ENCODE assay signal across 22 mouse cellular contexts in genomic region chr13:45277842-45278416, GRCm38 (mm10).
DNase-seq lines count a peak whose midpoint lies in the region; ATAC-seq and TF ChIP-seq lines count a peak whose summit lies in the region.
"Had no signal": no experiment of that assay in that cellular context is flagged by ENCODE, and none has a peak within 500 bp of the region (broad histone marks: within the 10 kb centered on the region; RNA-seq: fewer than 3 reads in every experiment).

No protein-coding gene starts in this region.

- no peak for TF ChIP-seq EP300 in heart, adult 2 months (IDR thresholded peaks at IDR 0.05; ENCODE audit: insufficient read depth, low read depth, low read length)

- no peak for TF ChIP-seq CTCF in heart, adult 2 months (IDR thresholded peaks at IDR 0.05)
- TF ChIP-seq CTCF in lung, embryonic 14.5 days (IDR thresholded peaks at IDR 0.05; ENCODE audit: low read depth), result no peak

- H3K4me1 ChIP-seq in heart, adult 2 months (ENCODE audit: control insufficient read depth, insufficient read depth, low read length), result peaks cover 8% of the 10 kb centered on the region
- H3K4me1 ChIP-seq in lung, embryonic 14.5 days (ENCODE audit: insufficient read depth), result 0 out of 2 replicates have a peak, but pooled peaks cover 3% of the 10 kb centered on the region
- H3K4me1 ChIP-seq in embryonic facial prominence, embryonic 14.5 days (ENCODE audit: control insufficient read depth, insufficient read depth, low read length), result no peaks in the 10 kb centered on the region; the same call in 1 of the 2 replicates
- H3K4me1 ChIP-seq in hindbrain, embryonic 16.5 days (ENCODE audit: control insufficient read depth, insufficient read depth, low read depth, low read length), result no peaks in the 10 kb centered on the region
- H3K4me1 ChIP-seq in midbrain, embryonic 13.5 days (replicated peaks), result no peaks in the 10 kb centered on the region
- H3K4me1 ChIP-seq: forebrain, embryonic 12.5 days; hindbrain, embryonic 15.5 days; intestine, embryonic 15.5 days; liver, embryonic 15.5 days had no signal

- no peak; the same call in 1 of the 2 replicates for ATAC-seq in lung, embryonic 14.5 days (ENCODE audit: insufficient read depth)
- no peak for ATAC-seq in embryonic facial prominence, embryonic 14.5 days (ENCODE audit: low read depth)
- no peak for ATAC-seq in hindbrain, embryonic 16.5 days
- no peak for ATAC-seq in midbrain, embryonic 13.5 days
- ATAC-seq: intestine, embryonic 15.5 days; Patski had no signal

- H3K9ac ChIP-seq in heart, adult 2 months (ENCODE audit: low read depth, low read length), result no peak overlapping the region
- no peak overlapping the region for H3K9ac ChIP-seq in lung, embryonic 14.5 days
- H3K9ac ChIP-seq in embryonic facial prominence, embryonic 14.5 days (ENCODE audit: low read depth, low read length), result no peak overlapping the region
- H3K9ac ChIP-seq in hindbrain, embryonic 16.5 days (ENCODE audit: low read depth, low read length), result no peak overlapping the region
- H3K9ac ChIP-seq in midbrain, embryonic 13.5 days (replicated peaks), result no peak overlapping the region
- H3K9ac ChIP-seq: forebrain, embryonic 12.5 days; hindbrain, embryonic 15.5 days; intestine, embryonic 15.5 days; liver, embryonic 15.5 days had no signal

- DNase-seq in heart, adult 2 months, result peak in 1 of 2 experiments; percentile 36
- DNase-seq in heart, adult 8-10 months (ENCODE audit: low spot score), result no peak
- DNase-seq in lung, embryonic 14.5 days, result peak; percentile 13
- no peak for DNase-seq in lung, postnatal 4 days
- DNase-seq in embryonic facial prominence, embryonic 14.5 days (ENCODE audit: low spot score), result peak; percentile 62
- peak; percentile 12 for DNase-seq in heart, postnatal 4 days
- DNase-seq: adrenal gland, postnatal 36 days; cerebellum, adult 11 months; cerebellum, postnatal 10 days; gastrocnemius, postnatal 25 days; left cerebral cortex, postnatal 4 days; liver; thymus, postnatal 25 days had no signal

- H3K9me3 ChIP-seq in lung, embryonic 14.5 days (ENCODE audit: low read depth, low read length), result no peaks in the 10 kb centered on the region
- H3K9me3 ChIP-seq in embryonic facial prominence, embryonic 14.5 days (ENCODE audit: control insufficient read depth, low read length), result 0 out of 2 replicates have a peak, but pooled peaks cover 6% of the 10 kb centered on the region
- no peaks in the 10 kb centered on the region for H3K9me3 ChIP-seq in hindbrain, embryonic 16.5 days (ENCODE audit: control insufficient read depth, low read length)
- H3K9me3 ChIP-seq in midbrain, embryonic 13.5 days, result no peaks in the 10 kb centered on the region
- H3K9me3 ChIP-seq: forebrain, embryonic 12.5 days; hindbrain, embryonic 15.5 days; intestine, embryonic 15.5 days; liver, embryonic 15.5 days had no signal

- TF ChIP-seq POLR2A in heart, adult 2 months (IDR thresholded peaks at IDR 0.05; ENCODE audit: insufficient read depth, low read depth, low read length), result no peak

- H3K4me2 ChIP-seq in lung, embryonic 14.5 days, result no peak overlapping the region
- no peak overlapping the region for H3K4me2 ChIP-seq in embryonic facial prominence, embryonic 14.5 days (ENCODE audit: low read depth, low read length)
- H3K4me2 ChIP-seq in hindbrain, embryonic 16.5 days (ENCODE audit: low read length), result no peak overlapping the region
- no peak overlapping the region for H3K4me2 ChIP-seq in midbrain, embryonic 13.5 days (replicated peaks)
- H3K4me2 ChIP-seq: forebrain, embryonic 12.5 days; hindbrain, embryonic 15.5 days; intestine, embryonic 15.5 days; liver, embryonic 15.5 days had no signal

- WGBS in heart, adult 2 months, result 52% methylated on average over 7 of the region's 7 CpGs
- 46% methylated on average over 7 of the region's 7 CpGs for WGBS in lung, embryonic 14.5 days
- 58% methylated on average over 7 of the region's 7 CpGs for WGBS in embryonic facial prominence, embryonic 14.5 days
- WGBS in hindbrain, embryonic 16.5 days, result 73% methylated on average over 7 of the region's 7 CpGs
- 86% methylated on average over 7 of the region's 7 CpGs for WGBS in midbrain, embryonic 13.5 days

- H3K4me3 ChIP-seq in heart, adult 2 months, result no peak overlapping the region
- no peak overlapping the region for H3K4me3 ChIP-seq in lung, embryonic 14.5 days (ENCODE audit: low read depth, low read length)
- H3K4me3 ChIP-seq in embryonic facial prominence, embryonic 14.5 days (ENCODE audit: low read depth, low read length), result no peak overlapping the region
- H3K4me3 ChIP-seq in hindbrain, embryonic 16.5 days (ENCODE audit: low read length), result no peak overlapping the region
- no peak overlapping the region for H3K4me3 ChIP-seq in midbrain, embryonic 13.5 days (replicated peaks)
- H3K4me3 ChIP-seq: forebrain, embryonic 12.5 days; hindbrain, embryonic 15.5 days; intestine, embryonic 15.5 days; left cerebral cortex, adult 2 months; liver, embryonic 15.5 days had no signal

- no peaks in the 10 kb centered on the region for H3K36me3 ChIP-seq in heart, adult 2 months (ENCODE audit: control insufficient read depth, insufficient read depth, low read length)
- no peaks in the 10 kb centered on the region for H3K36me3 ChIP-seq in lung, embryonic 14.5 days (ENCODE audit: insufficient read depth)
- no peaks in the 10 kb centered on the region for H3K36me3 ChIP-seq in embryonic facial prominence, embryonic 14.5 days (ENCODE audit: control insufficient read depth, insufficient read depth, low read length)
- no peaks in the 10 kb centered on the region for H3K36me3 ChIP-seq in hindbrain, embryonic 16.5 days (ENCODE audit: control insufficient read depth, insufficient read depth, low read length)
- no peaks in the 10 kb centered on the region for H3K36me3 ChIP-seq in midbrain, embryonic 13.5 days
- H3K36me3 ChIP-seq: forebrain, embryonic 12.5 days; hindbrain, embryonic 15.5 days; intestine, embryonic 15.5 days; liver, embryonic 15.5 days had no signal

- H3K79me2 ChIP-seq in heart, adult 2 months (replicated peaks; ENCODE audit: control insufficient read depth, insufficient read depth, low read length), result no peaks in the 10 kb centered on the region

- no peaks in the 10 kb centered on the region for H3K27me3 ChIP-seq in heart, adult 2 months (ENCODE audit: control insufficient read depth, insufficient read depth, low read length)
- no peaks in the 10 kb centered on the region for H3K27me3 ChIP-seq in lung, embryonic 14.5 days (ENCODE audit: insufficient read depth, low read length)
- H3K27me3 ChIP-seq in embryonic facial prominence, embryonic 14.5 days (replicated peaks; ENCODE audit: control insufficient read depth, insufficient read depth, low read length), result no peaks in the 10 kb centered on the region
- no peaks in the 10 kb centered on the region for H3K27me3 ChIP-seq in hindbrain, embryonic 16.5 days (replicated peaks; ENCODE audit: control insufficient read depth, insufficient read depth, low read length)
- no peaks in the 10 kb centered on the region for H3K27me3 ChIP-seq in midbrain, embryonic 13.5 days
- H3K27me3 ChIP-seq: forebrain, embryonic 12.5 days; hindbrain, embryonic 15.5 days; intestine, embryonic 15.5 days had no signal

- intact Hi-C loops in heart, adult 2 months (cut with DNase I), result no loop called here

- H3K27ac ChIP-seq in heart, adult 2 months, result peak overlapping the region; percentile 12; the same call in 1 of the 2 replicates
- H3K27ac ChIP-seq in lung, embryonic 14.5 days (ENCODE audit: low read depth), result no peak overlapping the region
- H3K27ac ChIP-seq in embryonic facial prominence, embryonic 14.5 days (replicated peaks; ENCODE audit: low read depth, low read length), result 0 out of 2 replicates have a peak overlapping the region, but pooled peaks have one; percentile 0
- no peak overlapping the region for H3K27ac ChIP-seq in hindbrain, embryonic 16.5 days (ENCODE audit: low read depth, low read length)
- no peak overlapping the region for H3K27ac ChIP-seq in midbrain, embryonic 13.5 days
- H3K27ac ChIP-seq: forebrain, embryonic 12.5 days; hindbrain, embryonic 15.5 days; intestine, embryonic 15.5 days; left cerebral cortex, adult 2 months; liver, embryonic 15.5 days; macrophage had no signal

Comparison
In these comparisons a context has a peak if more than half of its experiments do, and no peak if none do; other contexts are left out.
1. DNase-seq: peak in lung, embryonic 14.5 days (single experiment), embryonic facial prominence, embryonic 14.5 days (single experiment) and heart, postnatal 4 days (single experiment); none in heart, adult 8-10 months (single experiment) and lung, postnatal 4 days (0 of 2).
2. H3K27ac ChIP-seq: peak in heart, adult 2 months (single experiment) and embryonic facial prominence, embryonic 14.5 days (single experiment); none in lung, embryonic 14.5 days (single experiment), hindbrain, embryonic 16.5 days (single experiment) and midbrain, embryonic 13.5 days (single experiment).